Mouse (Mus musculus): ENCODE data around the gene Tank. TPM values are rescaled to one million over a fixed set of nuclear protein-coding genes. Genes with fewer than 3 reads are reported as not detected.

Gene Tank
- 27.9 and 28.0 TPM in 2 replicates for polyA plus RNA-seq (2016; fragmentation: Nextera tagmentation; extraction: Ambion mirVana)

DNA sequence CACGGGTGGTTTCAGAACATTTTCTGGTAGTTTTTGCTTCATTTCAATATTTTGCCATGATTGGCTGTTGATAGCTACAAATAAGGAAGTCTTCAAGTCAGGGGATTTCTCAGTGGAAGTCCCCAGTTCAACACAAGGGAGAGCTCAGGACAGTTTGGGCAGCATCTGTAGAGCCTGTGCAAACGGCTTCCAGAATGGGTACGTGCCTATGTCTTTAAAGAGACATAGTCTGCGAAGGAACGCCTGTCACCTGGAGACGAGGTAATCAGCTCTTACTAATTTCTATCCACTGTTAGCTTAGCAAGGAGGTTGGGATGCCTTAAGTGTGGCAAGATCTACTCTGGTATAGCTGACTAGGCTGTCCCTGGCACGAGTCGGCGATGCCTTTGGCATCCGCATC is at the start of gene Tank:
Tank (plus strand) TSS at position 153 of the 400 bp plus-strand sequence.
- no peak within 1 kb of the TSS for H3K27ac ChIP-seq
- no peaks in the 10 kb centered on the region for H3K36me3 ChIP-seq
- no peaks in the 10 kb centered on the region for H3K4me1 ChIP-seq
- no peaks in the 10 kb centered on the region for H3K27me3 ChIP-seq (replicated peaks)
- no peak within 1 kb of the TSS for H3K9ac ChIP-seq
- ATAC-seq = no peak
- WGBS (ENCODE audit: insufficient replicate concordance) = 76% methylated on average over 10 of the region's 10 CpGs
- H3K9me3 ChIP-seq (replicated peaks) = no peaks in the 10 kb centered on the region
- H3K4me3 ChIP-seq = no peak within 1 kb of the TSS
- H3K4me2 ChIP-seq = no peak within 1 kb of the TSS

DNA sequence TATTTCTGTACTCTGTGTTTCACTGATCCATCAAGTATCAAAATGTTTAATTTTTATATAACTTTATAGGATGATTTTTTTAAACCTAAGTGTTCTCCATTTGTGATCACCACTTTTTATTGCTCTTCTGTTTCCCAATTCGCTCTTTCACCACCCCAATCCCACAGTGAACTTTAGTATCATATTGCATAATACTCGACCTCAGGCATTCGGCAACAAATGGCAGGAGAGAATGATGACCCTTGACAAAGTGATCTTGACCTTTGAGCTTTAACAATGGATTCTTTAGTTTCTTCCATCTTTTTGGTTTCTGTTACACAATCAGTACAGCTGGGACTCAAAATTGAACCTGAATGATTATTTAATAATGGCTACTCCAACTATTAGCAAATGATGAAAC is 46.1 kb upstream of the Tank start:
- ATAC-seq = no peak
- H3K27ac ChIP-seq = no peak overlapping the region
- H3K9ac ChIP-seq = no peak overlapping the region
- H3K4me3 ChIP-seq = no peak overlapping the region
- H3K4me1 ChIP-seq = no peaks in the 10 kb centered on the region
- H3K27me3 ChIP-seq (replicated peaks) = no peaks in the 10 kb centered on the region
- H3K4me2 ChIP-seq = no peak overlapping the region
- no peaks in the 10 kb centered on the region for H3K36me3 ChIP-seq
- 56% methylated on average over 3 of the region's 3 CpGs for WGBS (ENCODE audit: insufficient replicate concordance)
- no peaks in the 10 kb centered on the region for H3K9me3 ChIP-seq (replicated peaks)

DNA sequence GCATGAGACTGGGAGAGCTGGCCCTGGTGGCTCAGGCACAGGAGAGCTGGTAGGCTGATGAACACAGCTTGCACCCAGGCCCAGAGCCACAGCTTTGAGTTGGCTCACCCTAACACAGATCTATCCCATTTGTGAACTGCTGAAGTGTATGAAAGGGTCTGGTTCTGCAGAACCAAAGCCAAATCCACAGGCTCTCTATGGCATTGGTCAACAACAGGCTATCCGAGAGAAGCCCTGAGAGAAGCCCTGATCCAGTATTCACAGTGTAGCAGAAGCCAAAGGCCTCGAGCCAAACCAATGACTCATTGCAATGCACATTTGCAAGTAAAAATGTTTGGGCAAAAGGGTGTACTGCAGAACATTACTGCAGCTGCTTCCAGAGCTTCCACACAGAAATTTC is 45.3 kb upstream of the Tank start:
- 55% methylated on average over 2 of the region's 2 CpGs for WGBS (ENCODE audit: insufficient replicate concordance)
- Histone ChIP-seq H3K4me2 (no peak overlapping the region), H3K36me3 (no peaks in the 10 kb centered on the region), H3K9ac (no peak overlapping the region), H3K27me3 (replicated peaks) (no peaks in the 10 kb centered on the region), H3K4me1 (no peaks in the 10 kb centered on the region), H3K9me3 (replicated peaks) (no peaks in the 10 kb centered on the region), H3K4me3 (no peak overlapping the region), H3K27ac (no peak overlapping the region)
- ATAC-seq = no peak

DNA sequence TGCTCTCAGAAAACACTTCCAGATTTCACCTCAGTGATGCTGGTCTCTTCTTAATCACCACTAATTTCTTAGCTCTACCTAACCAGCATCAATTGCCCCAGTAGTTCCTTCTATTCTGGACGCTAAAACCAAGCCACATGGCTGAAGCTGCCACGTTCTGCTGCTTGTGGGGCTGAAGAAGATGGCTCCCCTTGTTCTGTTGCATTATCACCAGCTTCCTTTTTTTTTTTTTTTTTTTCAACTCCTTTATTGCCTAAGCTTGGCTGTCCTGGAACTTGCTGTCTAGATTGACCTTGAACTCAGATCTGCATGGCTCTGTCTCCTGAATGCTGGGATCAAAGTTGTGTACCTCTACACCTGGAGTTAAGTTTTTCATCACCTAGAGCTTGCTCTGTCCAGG is 41.5 kb upstream of the Tank start:
- no peaks in the 10 kb centered on the region for H3K27me3 ChIP-seq (replicated peaks)
- H3K36me3 ChIP-seq = no peaks in the 10 kb centered on the region
- no peaks in the 10 kb centered on the region for H3K9me3 ChIP-seq (replicated peaks)
- H3K4me3 ChIP-seq = no peak overlapping the region
- no peak for ATAC-seq
- H3K9ac ChIP-seq = no peak overlapping the region
- H3K4me2 ChIP-seq = no peak overlapping the region
- no peaks in the 10 kb centered on the region for H3K4me1 ChIP-seq
- no peak overlapping the region for H3K27ac ChIP-seq
- 45% methylated on average over 2 of the region's 2 CpGs for WGBS (ENCODE audit: insufficient replicate concordance)

DNA sequence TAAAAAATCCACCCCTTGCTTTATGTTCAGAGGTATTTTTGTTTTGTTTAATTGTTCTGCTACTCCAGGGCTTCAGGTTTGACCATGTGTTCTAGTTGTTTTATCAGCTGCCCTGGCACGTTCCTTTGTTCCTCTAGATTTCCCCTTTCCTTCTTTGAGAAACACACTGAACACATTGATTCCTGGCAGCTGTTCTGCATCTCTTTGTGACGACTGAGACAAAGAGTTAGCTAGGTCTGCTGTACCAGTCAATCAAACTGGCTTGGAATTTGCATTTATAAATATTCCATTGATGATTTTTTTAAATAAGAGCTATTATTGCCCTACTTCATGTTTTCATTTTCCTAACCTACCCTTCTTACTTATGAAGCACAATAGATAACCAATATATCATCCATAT is 39.0 kb upstream of the Tank start:
- Histone ChIP-seq H3K4me2 (no peak overlapping the region), H3K4me3 (no peak overlapping the region), H3K27me3 (replicated peaks) (no peaks in the 10 kb centered on the region)

DNA sequence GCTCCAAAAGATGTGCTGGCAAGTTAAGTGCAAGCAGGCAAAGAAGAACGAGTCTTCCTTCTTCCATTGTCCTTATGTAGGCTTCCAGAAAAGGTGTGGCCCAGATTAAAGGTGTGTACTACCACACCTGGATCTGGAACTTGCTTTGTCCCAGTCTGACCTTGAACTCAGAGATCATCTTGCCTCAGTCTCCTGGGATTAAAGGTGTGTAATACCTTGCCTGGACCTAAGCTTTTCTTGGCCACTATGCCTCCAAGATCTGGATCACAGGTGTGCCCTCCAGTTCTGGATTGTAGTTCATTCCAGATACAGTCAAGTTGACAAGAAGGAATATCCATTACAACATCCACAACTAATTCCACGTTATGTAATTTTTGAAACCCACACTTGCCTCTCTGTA is 36.0 kb upstream of the Tank start:
- 54% methylated on average over 2 of the region's 2 CpGs for WGBS (ENCODE audit: insufficient replicate concordance)
- no peak overlapping the region for H3K4me2 ChIP-seq
- H3K36me3 ChIP-seq = no peaks in the 10 kb centered on the region
- no peaks in the 10 kb centered on the region for H3K4me1 ChIP-seq
- no peak overlapping the region for H3K9ac ChIP-seq
- H3K27me3 ChIP-seq (replicated peaks) = no peaks in the 10 kb centered on the region
- no peak for ATAC-seq
- no peak overlapping the region for H3K27ac ChIP-seq
- H3K9me3 ChIP-seq (replicated peaks) = no peaks in the 10 kb centered on the region
- H3K4me3 ChIP-seq = no peak overlapping the region

More for the DNA sequence above, 39.0 kb upstream of the Tank start:
- Histone ChIP-seq H3K36me3 (no peaks in the 10 kb centered on the region), H3K27ac (no peak overlapping the region), H3K4me1 (no peaks in the 10 kb centered on the region), H3K9me3 (replicated peaks) (no peaks in the 10 kb centered on the region), H3K9ac (no peak overlapping the region)
- no peak for ATAC-seq
- WGBS (ENCODE audit: insufficient replicate concordance) = 24% methylated on average over 2 of the region's 2 CpGs

DNA sequence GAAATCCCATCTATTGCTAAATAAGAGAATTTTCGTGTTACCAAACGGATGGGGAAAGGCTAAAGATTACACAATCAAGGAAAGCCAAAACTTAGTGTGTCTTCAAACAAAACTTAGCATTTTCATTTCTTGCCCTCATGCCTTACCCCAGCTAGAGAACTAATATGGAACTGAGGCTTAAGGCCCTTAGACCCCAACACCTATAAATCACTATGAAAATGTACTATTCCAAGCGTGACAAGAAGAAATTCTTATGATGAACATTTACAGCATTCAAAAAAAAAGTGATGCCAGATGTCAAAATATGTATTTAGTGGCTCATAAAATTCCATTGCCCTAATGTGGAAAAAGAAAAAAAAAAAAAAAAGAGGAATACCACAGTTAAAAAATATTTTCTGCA is 32.7 kb upstream of the Tank start:
- no peaks in the 10 kb centered on the region for H3K9me3 ChIP-seq (replicated peaks)
- 54% methylated on average over 3 of the region's 3 CpGs for WGBS (ENCODE audit: insufficient replicate concordance)
- H3K27ac ChIP-seq = no peak overlapping the region
- no peak overlapping the region for H3K4me3 ChIP-seq
- no peaks in the 10 kb centered on the region for H3K4me1 ChIP-seq
- no peak overlapping the region for H3K9ac ChIP-seq
- no peak overlapping the region for H3K4me2 ChIP-seq
- no peaks in the 10 kb centered on the region for H3K36me3 ChIP-seq
- no peak for ATAC-seq
- no peaks in the 10 kb centered on the region for H3K27me3 ChIP-seq (replicated peaks)

DNA sequence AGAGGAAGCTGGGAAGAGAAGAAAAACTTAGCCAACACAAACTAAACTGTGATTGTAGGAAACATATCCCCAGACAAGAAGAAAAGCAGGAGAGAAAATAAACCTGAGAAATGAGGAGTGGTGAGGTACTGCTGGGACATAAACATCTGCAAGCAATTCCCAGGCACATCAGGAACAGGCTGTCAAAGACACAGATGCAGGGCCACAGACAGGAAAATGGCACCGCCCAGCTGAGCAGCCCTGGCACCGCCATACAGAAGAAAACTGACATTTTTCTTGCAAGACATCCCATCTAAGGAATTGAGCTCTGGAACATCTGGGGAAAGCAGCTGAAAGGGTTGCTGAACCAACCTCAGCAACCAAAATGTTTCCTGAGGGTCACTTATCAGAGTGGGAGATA is 30.4 kb upstream of the Tank start:
- H3K27me3 ChIP-seq (replicated peaks) = no peaks in the 10 kb centered on the region
- H3K4me2 ChIP-seq = no peak overlapping the region
- H3K9me3 ChIP-seq (replicated peaks) = no peaks in the 10 kb centered on the region
- H3K9ac ChIP-seq = no peak overlapping the region
- ATAC-seq = no peak
- no peak overlapping the region for H3K4me3 ChIP-seq
- H3K27ac ChIP-seq = no peak overlapping the region
- no peaks in the 10 kb centered on the region for H3K36me3 ChIP-seq
- WGBS (ENCODE audit: insufficient replicate concordance) = 36% methylated on average over 2 of the region's 2 CpGs
- H3K4me1 ChIP-seq = no peaks in the 10 kb centered on the region

DNA sequence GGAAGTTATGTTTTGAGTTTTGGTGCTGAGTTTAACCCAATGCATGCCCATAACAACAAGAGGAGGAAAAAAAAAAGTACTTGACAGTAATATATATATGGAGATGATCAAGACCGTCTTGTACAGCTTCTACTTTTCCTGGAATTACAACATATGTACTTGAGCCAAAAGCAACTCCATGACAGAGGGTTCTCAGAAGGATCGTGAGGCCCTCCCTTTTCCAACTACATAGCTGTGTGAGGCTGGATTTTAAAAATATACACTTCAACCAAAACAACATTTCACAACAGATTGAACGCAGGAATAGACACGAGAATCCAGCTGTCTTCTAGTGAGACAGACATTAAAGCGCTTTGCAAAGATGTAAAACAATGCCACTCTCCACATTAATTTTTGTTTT is 26.7 kb upstream of the Tank start:
- no peak for ATAC-seq
- H3K4me2 ChIP-seq = no peak overlapping the region
- H3K9me3 ChIP-seq (replicated peaks) = no peaks in the 10 kb centered on the region
- H3K4me1 ChIP-seq = no peaks in the 10 kb centered on the region
- H3K27ac ChIP-seq = no peak overlapping the region
- 64% methylated on average over 5 of the region's 5 CpGs for WGBS (ENCODE audit: insufficient replicate concordance)
- H3K36me3 ChIP-seq = no peaks in the 10 kb centered on the region
- no peak overlapping the region for H3K9ac ChIP-seq
- no peaks in the 10 kb centered on the region for H3K27me3 ChIP-seq (replicated peaks)
- H3K4me3 ChIP-seq = no peak overlapping the region

DNA sequence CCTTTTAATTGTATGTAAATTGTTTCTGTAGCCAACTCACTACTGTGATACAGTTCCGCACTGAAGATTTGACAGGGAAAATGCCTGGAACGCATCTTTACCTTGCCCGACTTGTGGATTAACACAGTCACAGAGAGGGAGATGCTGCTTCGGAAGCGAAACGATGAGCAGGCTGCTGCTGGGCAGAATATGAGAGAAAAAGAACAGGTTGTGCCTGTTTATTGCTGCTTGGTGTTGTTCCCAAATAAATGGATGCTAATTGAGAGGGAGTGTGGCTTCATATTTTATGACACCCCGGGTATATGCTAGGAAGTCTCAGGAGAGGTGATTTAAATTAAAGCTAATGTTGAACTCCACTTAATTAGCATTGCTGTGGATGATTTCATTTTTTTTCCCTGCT is 23.0 kb upstream of the Tank start:
- Histone ChIP-seq H3K4me3 (no peak overlapping the region), H3K9me3 (replicated peaks) (no peaks in the 10 kb centered on the region), H3K36me3 (no peaks in the 10 kb centered on the region), H3K4me1 (no peaks in the 10 kb centered on the region), H3K9ac (no peak overlapping the region), H3K27ac (no peak overlapping the region), H3K4me2 (no peak overlapping the region), H3K27me3 (replicated peaks) (no peaks in the 10 kb centered on the region)
- WGBS (ENCODE audit: insufficient replicate concordance) = 79% methylated on average over 7 of the region's 7 CpGs
- no peak for ATAC-seq

DNA sequence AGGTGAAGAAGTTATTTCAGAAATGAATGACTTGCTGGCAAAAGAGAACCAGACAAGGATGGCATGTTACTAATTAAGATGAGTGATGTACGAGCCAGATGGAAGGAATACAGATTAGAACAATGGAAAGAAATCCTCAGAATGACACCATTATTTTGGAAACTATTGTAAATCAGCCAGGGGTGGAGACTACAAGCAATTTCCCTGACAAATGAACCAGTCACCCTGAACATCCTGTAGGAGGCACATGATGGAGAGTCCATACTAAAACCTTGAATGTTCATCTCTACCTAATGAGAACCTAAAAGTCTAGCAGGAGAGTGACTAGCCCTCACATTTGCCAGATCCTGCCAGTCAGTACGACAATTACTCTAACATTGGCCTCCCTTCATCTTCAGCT is 22.6 kb upstream of the Tank start:
- no peak for ATAC-seq
- H3K4me2 ChIP-seq = no peak overlapping the region
- H3K9me3 ChIP-seq (replicated peaks) = no peaks in the 10 kb centered on the region
- no peaks in the 10 kb centered on the region for H3K27me3 ChIP-seq (replicated peaks)
- no peak overlapping the region for H3K4me3 ChIP-seq
- H3K9ac ChIP-seq = no peak overlapping the region
- 42% methylated on average over 2 of the region's 2 CpGs for WGBS (ENCODE audit: insufficient replicate concordance)
- H3K4me1 ChIP-seq = no peaks in the 10 kb centered on the region
- no peaks in the 10 kb centered on the region for H3K36me3 ChIP-seq
- no peak overlapping the region for H3K27ac ChIP-seq

DNA sequence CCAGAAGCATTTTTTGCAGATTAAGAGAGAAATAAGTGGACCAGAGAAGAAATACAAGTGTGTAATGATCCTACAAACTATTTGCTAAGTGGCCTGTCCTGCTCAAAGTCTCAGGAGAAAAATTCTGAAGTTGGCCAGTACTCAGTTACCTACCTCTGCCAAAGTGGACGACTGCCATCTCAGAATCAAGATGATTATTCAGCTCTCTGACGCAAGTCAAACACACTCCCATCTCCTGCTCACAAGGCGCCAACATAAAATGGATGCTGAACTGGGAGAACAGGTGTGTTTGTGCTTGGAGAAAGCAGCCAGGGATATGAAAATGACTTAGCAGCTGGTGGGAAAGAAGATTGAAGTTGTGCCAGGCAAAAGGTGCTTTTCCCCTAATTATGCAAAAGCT is 21.7 kb upstream of the Tank start:
- no peak overlapping the region for H3K9ac ChIP-seq
- WGBS (ENCODE audit: insufficient replicate concordance) = 70% methylated on average over 3 of the region's 3 CpGs
- H3K9me3 ChIP-seq (replicated peaks) = no peaks in the 10 kb centered on the region
- no peak overlapping the region for H3K4me3 ChIP-seq
- no peak overlapping the region for H3K27ac ChIP-seq
- no peaks in the 10 kb centered on the region for H3K27me3 ChIP-seq (replicated peaks)
- no peak for ATAC-seq
- H3K4me1 ChIP-seq = no peaks in the 10 kb centered on the region
- no peaks in the 10 kb centered on the region for H3K36me3 ChIP-seq
- no peak overlapping the region for H3K4me2 ChIP-seq

DNA sequence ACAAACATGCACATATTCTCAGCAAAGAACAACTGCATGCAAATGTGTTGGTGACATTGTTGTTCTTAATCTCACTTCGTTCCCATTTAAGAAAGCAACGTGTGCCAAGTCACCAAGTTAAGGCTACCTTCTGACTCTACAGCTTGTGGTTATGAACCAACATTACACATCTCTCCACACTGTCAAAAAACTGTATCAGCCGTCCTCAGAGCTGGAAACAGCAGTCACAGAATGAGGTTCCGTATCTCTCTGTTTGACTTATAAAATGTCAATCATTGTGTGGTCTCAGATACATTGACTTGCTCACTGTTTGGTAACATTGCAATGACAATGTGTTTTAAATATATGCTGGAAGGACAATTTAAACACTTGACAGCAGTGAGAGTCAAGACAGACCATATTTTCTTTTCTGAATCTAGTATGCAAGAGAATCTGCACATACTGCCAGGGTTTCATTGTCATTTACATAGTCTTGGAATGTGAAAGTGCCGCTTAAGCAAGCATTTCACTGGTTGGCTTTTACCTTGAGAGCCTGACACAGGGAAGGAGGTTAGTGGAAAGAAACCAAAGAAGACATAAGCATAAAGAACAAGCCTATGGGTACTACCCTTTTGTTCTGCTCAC is 20.4 kb upstream of the Tank start:
- Histone ChIP-seq H3K36me3 (no peaks in the 10 kb centered on the region), H3K27ac (no peak overlapping the region), H3K4me3 (no peak overlapping the region), H3K9ac (no peak overlapping the region), H3K27me3 (replicated peaks) (no peaks in the 10 kb centered on the region), H3K4me1 (no peaks in the 10 kb centered on the region), H3K9me3 (replicated peaks) (no peaks in the 10 kb centered on the region), H3K4me2 (no peak overlapping the region)
- 55% methylated on average over 5 of the region's 5 CpGs for WGBS (ENCODE audit: insufficient replicate concordance)
- no peak for ATAC-seq

Data from liver, embryonic 12.5 days (tissue).